Mouse (Mus musculus): ENCODE data around the gene Ear2. TPM values are rescaled to one million over a fixed set of nuclear protein-coding genes. Genes with fewer than 3 reads are reported as not detected.
"Not testable (repeated sequence)": the region's sequence is repeated elsewhere in the genome, so short reads cannot be mapped to it uniquely, and the experiment has no call there.

Gene Ear2
- not detected in 2 replicates for polyA plus RNA-seq (2016; fragmentation: Nextera tagmentation; extraction: Ambion mirVana)

GRCm38 (mm10) chr14:44102354-44102753 lies at the start of gene Ear2:
Gene Ear2 (plus strand): TSS chr14:44102654.
- not testable (repeated sequence) for H3K27ac ChIP-seq; H3K9me3 ChIP-seq; H3K4me1 ChIP-seq; H3K4me3 ChIP-seq; H3K27me3 ChIP-seq (ENCODE audit: insufficient read depth, poor library complexity, severe bottlenecking); H3K36me3 ChIP-seq; DNase-seq (ENCODE audit: low spot score)
- 71% methylated on average over 2 of the region's 2 CpGs for WGBS

- H3K4me1 ChIP-seq; H3K27ac ChIP-seq; H3K27me3 ChIP-seq (ENCODE audit: insufficient read depth, poor library complexity, severe bottlenecking); H3K36me3 ChIP-seq; H3K4me3 ChIP-seq; H3K9me3 ChIP-seq: not testable (repeated sequence)
- 68% methylated on average over 1 of the region's 1 CpGs for WGBS
- peak; percentile 75 for DNase-seq (ENCODE audit: low spot score)
These were observed 34.6 kb upstream of the Ear2 start for GRCm38 (mm10) chr14:44067879-44068278.

GRCm38 (mm10) chr14:44070595-44070994 lies 31.9 kb upstream of the Ear2 start:
- 82% methylated on average over 2 of the region's 3 CpGs for WGBS
- DNase-seq (ENCODE audit: low spot score); H3K36me3 ChIP-seq; H3K4me1 ChIP-seq; H3K27me3 ChIP-seq (ENCODE audit: insufficient read depth, poor library complexity, severe bottlenecking); H3K4me3 ChIP-seq; H3K9me3 ChIP-seq; H3K27ac ChIP-seq: not testable (repeated sequence)

- 75% methylated on average over 5 of the region's 5 CpGs for WGBS
- not testable (repeated sequence) for DNase-seq (ENCODE audit: low spot score); H3K9me3 ChIP-seq; H3K27ac ChIP-seq; H3K36me3 ChIP-seq; H3K27me3 ChIP-seq (ENCODE audit: insufficient read depth, poor library complexity, severe bottlenecking); H3K4me1 ChIP-seq; H3K4me3 ChIP-seq
These were observed 24.6 kb upstream of the Ear2 start for GRCm38 (mm10) chr14:44077785-44078341.

- H3K9me3 ChIP-seq; H3K4me3 ChIP-seq; H3K36me3 ChIP-seq; DNase-seq (ENCODE audit: low spot score); H3K27ac ChIP-seq; H3K4me1 ChIP-seq; H3K27me3 ChIP-seq (ENCODE audit: insufficient read depth, poor library complexity, severe bottlenecking): not testable (repeated sequence)
- WGBS: 90% methylated on average over 1 of the region's 1 CpGs
These were observed 15.9 kb upstream of the Ear2 start for GRCm38 (mm10) chr14:44086588-44086987.

GRCm38 (mm10) chr14:44087535-44087934 lies 14.9 kb upstream of the Ear2 start:
- H3K4me3 ChIP-seq; H3K27me3 ChIP-seq (ENCODE audit: insufficient read depth, poor library complexity, severe bottlenecking); H3K9me3 ChIP-seq; H3K27ac ChIP-seq; H3K36me3 ChIP-seq; H3K4me1 ChIP-seq; DNase-seq (ENCODE audit: low spot score): not testable (repeated sequence)
- WGBS: 67% methylated on average over 2 of the region's 2 CpGs

- not testable (repeated sequence) for H3K36me3 ChIP-seq; DNase-seq (ENCODE audit: low spot score); H3K4me1 ChIP-seq; H3K9me3 ChIP-seq; H3K27ac ChIP-seq; H3K4me3 ChIP-seq; H3K27me3 ChIP-seq (ENCODE audit: insufficient read depth, poor library complexity, severe bottlenecking)
- WGBS: 55% methylated on average over 1 of the region's 1 CpGs
These were observed 10.9 kb upstream of the Ear2 start for GRCm38 (mm10) chr14:44091524-44091923.

GRCm38 (mm10) chr14:44094445-44094844 lies 8.0 kb upstream of the Ear2 start:
- DNase-seq (ENCODE audit: low spot score); H3K9me3 ChIP-seq; H3K36me3 ChIP-seq; H3K27ac ChIP-seq; H3K4me1 ChIP-seq; H3K27me3 ChIP-seq (ENCODE audit: insufficient read depth, poor library complexity, severe bottlenecking); H3K4me3 ChIP-seq: not testable (repeated sequence)
- 52% methylated on average over 5 of the region's 5 CpGs for WGBS

- not testable (repeated sequence) for H3K27ac ChIP-seq; H3K27me3 ChIP-seq (ENCODE audit: insufficient read depth, poor library complexity, severe bottlenecking); H3K4me1 ChIP-seq; H3K4me3 ChIP-seq; H3K36me3 ChIP-seq; DNase-seq (ENCODE audit: low spot score); H3K9me3 ChIP-seq
- no CpG with 5 or more reads among the region's 1 CpGs for whole genome bisulfite sequencing
These were observed 2.4 kb upstream of the Ear2 start for GRCm38 (mm10) chr14:44100030-44100429.

GRCm38 (mm10) chr14:44110981-44111380 lies 8.5 kb downstream of the Ear2 start:
- no peak for DNase-seq (ENCODE audit: low spot score)
- no peak overlapping the region for H3K4me3 ChIP-seq

GRCm38 (mm10) chr14:44123551-44123950 lies 21.1 kb downstream of the Ear2 start, which contains the start of gene Gm3327:
Gene Gm3327 (plus strand): TSS chr14:44123851.
- H3K4me1 ChIP-seq; H3K4me3 ChIP-seq; H3K9me3 ChIP-seq; DNase-seq (ENCODE audit: low spot score); H3K27ac ChIP-seq; H3K36me3 ChIP-seq; H3K27me3 ChIP-seq (ENCODE audit: insufficient read depth, poor library complexity, severe bottlenecking): not testable (repeated sequence)
- 81% methylated on average over 4 of the region's 4 CpGs for WGBS

More at GRCm38 (mm10) chr14:44110981-44111380, 8.5 kb downstream of the Ear2 start:
- Histone ChIP-seq H3K9me3 (no peaks in the 10 kb centered on the region), H3K4me1 (no peaks in the 10 kb centered on the region), H3K27ac (no peak overlapping the region), H3K36me3 (no peaks in the 10 kb centered on the region), H3K27me3 (ENCODE audit: insufficient read depth, poor library complexity, severe bottlenecking) (no peaks in the 10 kb centered on the region)

Other genes starting within 250 kb of the Ear2 start
- gene Ear1, start 227.1 kb upstream of the Ear2 start, polyA plus RNA-seq (2016; fragmentation: Nextera tagmentation; extraction: Ambion mirVana): not detected in 2 replicates
- gene Ear10, start 179.1 kb upstream of the Ear2 start, polyA plus RNA-seq (2016; fragmentation: Nextera tagmentation; extraction: Ambion mirVana): not detected in 2 replicates
- 25.2 and 25.6 TPM in 2 replicates for gene Gm8113, start 177.3 kb upstream of the Ear2 start, polyA plus RNA-seq (2016; fragmentation: Nextera tagmentation; extraction: Ambion mirVana)
- not detected in 2 replicates for gene Ang5, start 145.6 kb upstream of the Ear2 start, polyA plus RNA-seq (2016; fragmentation: Nextera tagmentation; extraction: Ambion mirVana)
- not detected in 2 replicates for gene Ang6, start 100.4 kb upstream of the Ear2 start, polyA plus RNA-seq (2016; fragmentation: Nextera tagmentation; extraction: Ambion mirVana)
- not detected in 2 replicates for gene Gm3327, start 21.2 kb downstream of the Ear2 start, polyA plus RNA-seq (2016; fragmentation: Nextera tagmentation; extraction: Ambion mirVana)
- gene Gm8212, start 95.0 kb downstream of the Ear2 start, polyA plus RNA-seq (2016; fragmentation: Nextera tagmentation; extraction: Ambion mirVana): not detected in 2 replicates
- not detected in 2 replicates for gene 4930503E14Rik, start 110.6 kb downstream of the Ear2 start, polyA plus RNA-seq (2016; fragmentation: Nextera tagmentation; extraction: Ambion mirVana)
- gene Gm8220, start 182.9 kb downstream of the Ear2 start, polyA plus RNA-seq (2016; fragmentation: Nextera tagmentation; extraction: Ambion mirVana): not detected in 2 replicates
- not detected in 2 replicates for gene Gm5930, start 235.9 kb downstream of the Ear2 start, polyA plus RNA-seq (2016; fragmentation: Nextera tagmentation; extraction: Ambion mirVana)